Mouse (Mus musculus) myocyte (in vitro differentiated cells): Measurements from ENCODE around the gene Bnip2. TPM values are rescaled to one million over a fixed set of nuclear protein-coding genes. Genes with fewer than 3 reads are reported as not detected.

Source experiments
- H3K27me3 ChIP-seq: one replicate; pipeline ENCODE4 v1.6.1; 2011; ENCODE audit not compliant: control insufficient read depth, insufficient read depth, insufficient read length
- H3K36me3 ChIP-seq: one replicate; pipeline ENCODE4 v1.6.1; 2011; ENCODE audit not compliant: control insufficient read depth, insufficient read depth
- H3K4me2 ChIP-seq: one replicate; pipeline ENCODE4 v1.6.1; 2011; ENCODE audit warnings: low read depth, control low read depth
- H3K4me3 ChIP-seq: one replicate; pipeline ENCODE4 v1.5.1; 2011; ENCODE audit warnings: mild to moderate bottlenecking, control low read depth, moderate library complexity
- H3K79me2 ChIP-seq: one replicate; pipeline ENCODE4 v1.6.1; 2011; ENCODE audit not compliant: control insufficient read depth, insufficient read depth
- H3ac ChIP-seq: one replicate; pipeline ENCODE4 v1.6.1; 2011; ENCODE audit not compliant: control insufficient read depth, insufficient read length
- CEBPB ChIP-seq: IDR thresholded peaks from 2 replicates; pipeline ENCODE4 v1.6.1; 2011; ENCODE audit warnings: mild to moderate bottlenecking, moderate library complexity; ENCODE audit not compliant: poor library complexity, insufficient read depth, severe bottlenecking
- E2F4 ChIP-seq: IDR thresholded peaks from one replicate; pipeline ENCODE4 v1.6.1; 2011; ENCODE audit warnings: mild to moderate bottlenecking, control low read depth, moderate library complexity; ENCODE audit not compliant: insufficient read depth
- MAX ChIP-seq: IDR thresholded peaks from one replicate; pipeline ENCODE4 v1.6.1; 2011; ENCODE audit warnings: low read depth, mild to moderate bottlenecking, control low read depth
- MYOD1 ChIP-seq, 3 experiments: IDR thresholded peaks; one replicate each; pipeline ENCODE4 v1.6.1; 2011; ENCODE audit warnings: control low read depth in 2 of 3, low read depth in 2 of 3, mild to moderate bottlenecking in 2 of 3, moderate library complexity in 1 of 3; ENCODE audit not compliant: insufficient read length in 2 of 3, control insufficient read depth in 1 of 3
- MYOG ChIP-seq, 3 experiments: IDR thresholded peaks; one replicate each; pipeline ENCODE4 v1.6.1; 2011; ENCODE audit warnings: control low read depth in 2 of 3, low read depth in 2 of 3, mild to moderate bottlenecking in 2 of 3; ENCODE audit not compliant: insufficient read length in 2 of 3, control insufficient read depth in 1 of 3, insufficient read depth in 1 of 3
- POLR2A ChIP-seq: IDR thresholded peaks from one replicate; pipeline ENCODE4 v1.6.1; 2011; ENCODE audit warnings: low read depth, mild to moderate bottlenecking, control low read depth, moderate library complexity; ENCODE audit not compliant: insufficient read length
- POLR2AphosphoS2 ChIP-seq: IDR thresholded peaks from one replicate; pipeline ENCODE4 v1.6.1; 2011; ENCODE audit warnings: low read depth, control low read depth; ENCODE audit not compliant: insufficient read length
- REST ChIP-seq: IDR thresholded peaks from one replicate; pipeline ENCODE4 v1.6.1; 2011; ENCODE audit warnings: mild to moderate bottlenecking, control low read depth, moderate library complexity; ENCODE audit not compliant: insufficient read depth, insufficient read length
- SRF ChIP-seq: IDR thresholded peaks from one replicate; pipeline ENCODE4 v1.6.1; 2011; ENCODE audit warnings: low read depth; ENCODE audit not compliant: control insufficient read depth, insufficient read length
- TCF12 ChIP-seq: IDR thresholded peaks from one replicate; pipeline ENCODE4 v1.6.1; 2011; ENCODE audit warnings: mild to moderate bottlenecking, control low read depth; ENCODE audit not compliant: poor library complexity, insufficient read depth, severe bottlenecking
- TCF3 ChIP-seq: IDR thresholded peaks from one replicate; pipeline ENCODE4 v1.6.1; 2011; ENCODE audit warnings: low read depth, control low read depth; ENCODE audit not compliant: insufficient read length
- USF1 ChIP-seq: IDR thresholded peaks from one replicate; pipeline ENCODE4 v1.6.1; 2011; ENCODE audit warnings: low read depth, mild to moderate bottlenecking, control low read depth, moderate library complexity
- polyA plus RNA-seq: library from polyadenylated mRNA; unstranded; fragments of >200 nt; fragmentation: generic; extraction: Trizol; gene quantifications from one replicate; pipeline ENCODE4 v1.2.1, GENCODE M21; 2012; ENCODE audit warnings: missing spikeins

Bnip2 gene
- polyA plus RNA-seq, 1 experiment = 96.8 TPM

GRCm38 (mm10) chr9:70025365-70026012 is 36.2 kb downstream of the Bnip2 start:
- Histone ChIP-seq H3K36me3 (peaks cover 13% of the 10 kb centered on the region), H3K4me2 (no peak overlapping the region), H3K27me3 (no peaks in the 10 kb centered on the region), H3K79me2 (no peaks in the 10 kb centered on the region), H3ac (no peak overlapping the region), H3K4me3 (no peak overlapping the region)
- TF ChIP-seq CEBPB = no peak
- TF ChIP-seq POLR2AphosphoS2 = no peak
- no peak for TF ChIP-seq POLR2A
- TF ChIP-seq MYOG (IDR thresholded peaks at IDR 0.05; ENCODE audit: control insufficient read depth in 1 of 3, insufficient read depth in 1 of 3, insufficient read length in 2 of 3, low read depth in 2 of 3) = no peak
- TF ChIP-seq TCF12 = no peak
- no peak for TF ChIP-seq USF1
- no peak for TF ChIP-seq MAX
- TF ChIP-seq MYOD1 (IDR thresholded peaks at IDR 0.05; ENCODE audit: control insufficient read depth in 1 of 3, insufficient read length in 2 of 3, low read depth in 2 of 3) = no peak
- no peak for TF ChIP-seq TCF3
- TF ChIP-seq REST = no peak
- TF ChIP-seq E2F4 = no peak
- TF ChIP-seq SRF = no peak

DNA sequence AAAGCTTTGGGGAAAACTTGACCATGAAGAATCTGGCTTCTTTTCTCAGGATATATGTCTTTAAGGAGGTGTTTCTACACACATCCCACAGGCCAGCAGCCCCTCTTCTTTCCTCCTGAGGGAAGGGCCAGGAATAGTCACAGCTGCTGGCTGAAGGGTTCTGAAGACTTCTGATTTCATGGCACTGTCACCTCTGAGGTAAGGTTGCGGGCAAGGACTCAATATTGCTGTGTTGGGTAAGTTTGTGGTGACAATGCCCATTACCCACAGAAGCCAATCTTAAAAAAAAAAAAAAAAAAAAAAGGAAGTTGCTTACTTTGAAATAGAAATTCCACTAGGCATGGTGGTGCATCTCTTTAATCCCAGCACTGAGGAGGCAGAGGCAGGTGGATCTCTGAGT is 42.9 kb downstream of the Bnip2 start:
- TF ChIP-seq E2F4 (no peak), USF1 (no peak), MYOD1 (IDR thresholded peaks at IDR 0.05; ENCODE audit: control insufficient read depth in 1 of 3, insufficient read length in 2 of 3, low read depth in 2 of 3) (no peak), TCF3 (no peak), SRF (no peak), CEBPB (no peak), TCF12 (no peak), MYOG (IDR thresholded peaks at IDR 0.05; ENCODE audit: control insufficient read depth in 1 of 3, insufficient read depth in 1 of 3, insufficient read length in 2 of 3, low read depth in 2 of 3) (no peak), MAX (no peak), REST (no peak), POLR2A (no peak), POLR2AphosphoS2 (no peak)
- Histone ChIP-seq H3K36me3 (no peaks in the 10 kb centered on the region), H3K4me3 (no peak overlapping the region), H3ac (no peak overlapping the region), H3K27me3 (no peaks in the 10 kb centered on the region), H3K79me2 (no peaks in the 10 kb centered on the region), H3K4me2 (no peak overlapping the region)

DNA sequence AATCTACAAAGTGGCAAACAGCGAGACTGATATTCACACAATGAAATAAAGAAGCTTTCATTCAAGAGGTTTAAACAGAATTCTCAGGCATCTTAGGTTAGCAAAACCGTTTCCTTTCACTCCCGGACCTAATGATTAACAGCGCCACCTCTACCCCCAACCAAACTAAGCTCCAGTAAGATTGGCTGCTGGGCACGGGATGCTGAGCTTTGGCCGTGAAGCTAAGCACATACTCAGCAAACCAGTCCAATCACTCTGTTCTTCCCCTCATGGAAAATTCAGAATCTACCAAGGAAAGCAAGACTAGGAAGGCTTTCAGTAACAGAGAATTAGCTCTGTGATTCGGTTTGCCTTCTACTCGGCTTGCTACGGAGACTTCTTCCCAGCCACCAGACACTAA is 43.8 kb downstream of the Bnip2 start:
- H3K27me3 ChIP-seq = no peaks in the 10 kb centered on the region
- no peaks in the 10 kb centered on the region for H3K36me3 ChIP-seq
- TF ChIP-seq TCF3 = no peak
- no peak for TF ChIP-seq E2F4
- TF ChIP-seq POLR2A = no peak
- no peak overlapping the region for H3K4me3 ChIP-seq
- H3K79me2 ChIP-seq = no peaks in the 10 kb centered on the region
- H3ac ChIP-seq = no peak overlapping the region
- H3K4me2 ChIP-seq = no peak overlapping the region

DNA sequence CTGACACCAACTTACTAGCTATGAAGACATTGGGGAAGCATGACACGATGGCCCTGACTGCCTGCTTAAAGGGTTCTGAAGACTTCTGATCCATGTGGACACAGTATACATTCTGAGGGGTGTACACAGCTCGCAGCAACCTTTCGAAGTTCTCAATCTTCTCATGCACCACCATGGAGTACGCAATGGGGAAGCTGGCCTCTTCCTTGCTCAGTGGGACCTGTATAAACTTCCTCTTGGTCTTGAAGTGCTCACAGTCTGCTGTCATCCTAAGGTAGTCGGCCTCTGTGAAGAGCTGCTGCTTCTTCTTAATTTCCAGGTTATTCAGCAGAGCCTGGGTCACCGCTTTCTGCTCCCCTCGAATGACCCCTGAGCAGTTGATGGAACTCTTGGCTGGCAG is 45.4 kb downstream of the Bnip2 start:
- Histone ChIP-seq H3ac (no peak overlapping the region), H3K36me3 (no peaks in the 10 kb centered on the region), H3K27me3 (no peaks in the 10 kb centered on the region), H3K79me2 (no peaks in the 10 kb centered on the region), H3K4me3 (no peak overlapping the region), H3K4me2 (no peak overlapping the region)
- no peak for TF ChIP-seq TCF12
- no peak for TF ChIP-seq POLR2A
- no peak for TF ChIP-seq CEBPB
- no peak for TF ChIP-seq MYOG (IDR thresholded peaks at IDR 0.05; ENCODE audit: control insufficient read depth in 1 of 3, insufficient read depth in 1 of 3, insufficient read length in 2 of 3, low read depth in 2 of 3)
- TF ChIP-seq TCF3 = no peak
- no peak for TF ChIP-seq SRF
- no peak for TF ChIP-seq REST
- no peak for TF ChIP-seq POLR2AphosphoS2
- no peak for TF ChIP-seq MYOD1 (IDR thresholded peaks at IDR 0.05; ENCODE audit: control insufficient read depth in 1 of 3, insufficient read length in 2 of 3, low read depth in 2 of 3)
- no peak for TF ChIP-seq USF1
- no peak for TF ChIP-seq E2F4
- no peak for TF ChIP-seq MAX

GRCm38 (mm10) chr9:70036646-70037045 is 47.4 kb downstream of the Bnip2 start:
- Histone ChIP-seq H3K27me3 (no peaks in the 10 kb centered on the region), H3K79me2 (no peaks in the 10 kb centered on the region), H3K4me3 (no peak overlapping the region), H3ac (no peak overlapping the region), H3K4me2 (no peak overlapping the region), H3K36me3 (no peaks in the 10 kb centered on the region)
- TF ChIP-seq POLR2A = no peak
- TF ChIP-seq POLR2AphosphoS2 = no peak
- TF ChIP-seq TCF12 = no peak
- TF ChIP-seq SRF = no peak
- TF ChIP-seq E2F4 = no peak
- TF ChIP-seq MAX = no peak
- TF ChIP-seq USF1 = no peak
- TF ChIP-seq CEBPB = no peak
- TF ChIP-seq TCF3 = no peak
- TF ChIP-seq REST = no peak
- no peak for TF ChIP-seq MYOG (IDR thresholded peaks at IDR 0.05; ENCODE audit: control insufficient read depth in 1 of 3, insufficient read depth in 1 of 3, insufficient read length in 2 of 3, low read depth in 2 of 3)
- no peak for TF ChIP-seq MYOD1 (IDR thresholded peaks at IDR 0.05; ENCODE audit: control insufficient read depth in 1 of 3, insufficient read length in 2 of 3, low read depth in 2 of 3)
